Mouse (Mus musculus) stomach, embryonic 15.5 days (tissue): ENCODE measurements around the gene Def8. TPM values are rescaled to one million over a fixed set of nuclear protein-coding genes. Genes with fewer than 3 reads are reported as not detected.
A peak's percentile ranks its signal among the peaks of the same experiment; 100 is the strongest.
"Not testable (repeated sequence)": the region's sequence is repeated elsewhere in the genome, so short reads cannot be mapped to it uniquely, and the experiment has no call there.

Experiments used
- ATAC-seq: fragments of 200-750 bp; cut with Nextera tagmentation; 2 replicates; pipeline ENCODE4 v1.8.0; 2017; ENCODE audit warnings: low read depth, moderate number of reproducible peaks, moderate TSS enrichment; ENCODE audit not compliant: insufficient read depth, low FRiP score
- H3K27ac ChIP-seq: fragments of 300-500 bp; sonication (generic); 2 replicates; pipeline ENCODE4 v1.5.1; 2015; ENCODE audit warnings: mild to moderate bottlenecking, inconsistent platforms
- H3K27me3 ChIP-seq: fragments of 300-500 bp; sonication (generic); replicated peaks from 2 replicates; pipeline ENCODE4 v1.6.1; 2015; ENCODE audit warnings: inconsistent platforms
- H3K36me3 ChIP-seq: fragments of 300-500 bp; sonication (generic); 2 replicates; pipeline ENCODE4 v1.6.1; 2015; ENCODE audit warnings: inconsistent platforms
- H3K4me1 ChIP-seq: fragments of 300-500 bp; sonication (generic); 2 replicates; pipeline ENCODE4 v1.6.1; 2015; ENCODE audit warnings: inconsistent platforms
- H3K4me2 ChIP-seq: fragments of 300-500 bp; sonication (generic); 2 replicates; pipeline ENCODE4 v1.6.1; 2015; ENCODE audit warnings: mild to moderate bottlenecking, inconsistent platforms
- H3K4me3 ChIP-seq: fragments of 300-500 bp; sonication (generic); replicated peaks from 2 replicates; pipeline ENCODE4 v1.5.1; 2015; ENCODE audit warnings: inconsistent platforms
- H3K9ac ChIP-seq: fragments of 300-500 bp; sonication (generic); 2 replicates; pipeline ENCODE4 v1.6.1; 2015; ENCODE audit warnings: inconsistent platforms
- H3K9me3 ChIP-seq: fragments of 300-500 bp; sonication (generic); 2 replicates; pipeline ENCODE4 v1.6.1; 2016; ENCODE audit warnings: inconsistent platforms
- WGBS: fragments of 180-500 bp; shearing (Covaris S2); methylation state at CpG from one replicate; pipeline ENCODE4 v1.1.7; 2015; 5-methylcytosine and 5-hydroxymethylcytosine counted together
- polyA plus RNA-seq: library from polyadenylated mRNA; unstranded; fragments of >200 nt; fragmentation: Nextera tagmentation; extraction: Ambion mirVana; gene quantifications from 2 replicates; pipeline ENCODE4 v1.2.1, GENCODE M21; 2015

Def8 gene
- polyA plus RNA-seq, 1 experiment from 2014 or later, result 24.9 TPM

- H3K9ac ChIP-seq, H3K36me3 ChIP-seq, H3K4me2 ChIP-seq, H3K9me3 ChIP-seq, ATAC-seq, H3K4me3 ChIP-seq, H3K27ac ChIP-seq: not testable (repeated sequence)
- Histone ChIP-seq H3K4me1 (peaks cover 13% of the 10 kb centered on the region; the same call in 1 of the 2 replicates), H3K27me3 (peaks cover 39% of the 10 kb centered on the region)
- 76% methylated on average over 5 of the region's 5 CpGs for WGBS
Observed at GRCm38 (mm10) chr8:123414997-123415696, 8.2 kb upstream of the Def8 start.

DNA sequence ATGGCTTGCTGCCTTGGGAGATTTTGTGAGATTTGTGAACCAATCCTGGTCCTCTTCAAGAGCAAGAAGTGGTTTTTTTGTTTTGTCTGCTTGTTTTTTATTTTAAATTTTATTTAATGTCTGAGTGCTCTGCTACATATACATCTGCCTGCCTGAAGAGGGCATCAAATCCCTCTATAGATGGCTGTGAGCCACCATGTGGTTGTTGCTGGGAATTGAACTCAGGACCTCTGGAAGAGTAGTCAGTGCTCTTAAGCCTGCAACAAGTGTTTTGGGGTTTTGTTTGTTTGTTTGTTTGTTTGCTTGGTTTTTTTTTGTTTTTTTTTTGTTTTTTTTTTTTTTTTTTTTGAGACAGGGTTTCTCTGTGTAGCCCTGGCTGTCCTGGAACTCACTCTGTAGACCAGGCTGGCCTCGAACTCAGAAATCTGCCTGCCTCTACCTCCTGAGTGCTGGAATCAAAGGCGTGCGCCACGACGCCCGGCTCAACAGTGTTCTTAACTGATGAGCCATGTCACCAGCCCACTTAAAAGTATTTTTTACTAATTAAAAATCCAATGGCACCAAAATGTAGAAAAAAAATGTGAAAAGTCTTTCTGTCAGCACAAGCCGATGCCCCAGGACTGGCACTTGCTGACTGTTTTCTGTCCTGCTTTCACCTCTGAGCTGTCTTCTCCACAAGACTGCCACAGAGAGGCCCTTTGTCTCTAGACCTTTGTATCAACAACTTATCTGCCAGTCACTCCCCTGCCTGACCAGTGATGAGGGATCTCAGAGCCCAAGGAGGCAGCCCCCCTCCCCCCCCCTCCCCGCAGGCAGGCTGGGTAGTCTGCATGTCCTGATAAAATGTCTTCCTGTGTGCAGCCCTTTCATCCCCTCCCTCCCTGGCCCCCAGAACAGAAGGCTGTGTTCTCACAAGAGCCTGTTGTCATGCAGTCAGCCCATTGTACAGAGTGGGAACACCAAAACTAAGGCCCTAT lies 7.1 kb upstream of the Def8 start:
- Histone ChIP-seq H3K9ac (no peak overlapping the region), H3K4me1 (peaks cover 9% of the 10 kb centered on the region; the same call in 1 of the 2 replicates), H3K4me3 (no peak overlapping the region), H3K4me2 (no peak overlapping the region), H3K9me3 (no peaks in the 10 kb centered on the region), H3K36me3 (no peaks in the 10 kb centered on the region), H3K27me3 (peaks cover 27% of the 10 kb centered on the region), H3K27ac (no peak overlapping the region)
- WGBS, result 82% methylated on average over 8 of the region's 8 CpGs
- peak; percentile 27; the same call in 1 of the 2 replicates for ATAC-seq

DNA sequence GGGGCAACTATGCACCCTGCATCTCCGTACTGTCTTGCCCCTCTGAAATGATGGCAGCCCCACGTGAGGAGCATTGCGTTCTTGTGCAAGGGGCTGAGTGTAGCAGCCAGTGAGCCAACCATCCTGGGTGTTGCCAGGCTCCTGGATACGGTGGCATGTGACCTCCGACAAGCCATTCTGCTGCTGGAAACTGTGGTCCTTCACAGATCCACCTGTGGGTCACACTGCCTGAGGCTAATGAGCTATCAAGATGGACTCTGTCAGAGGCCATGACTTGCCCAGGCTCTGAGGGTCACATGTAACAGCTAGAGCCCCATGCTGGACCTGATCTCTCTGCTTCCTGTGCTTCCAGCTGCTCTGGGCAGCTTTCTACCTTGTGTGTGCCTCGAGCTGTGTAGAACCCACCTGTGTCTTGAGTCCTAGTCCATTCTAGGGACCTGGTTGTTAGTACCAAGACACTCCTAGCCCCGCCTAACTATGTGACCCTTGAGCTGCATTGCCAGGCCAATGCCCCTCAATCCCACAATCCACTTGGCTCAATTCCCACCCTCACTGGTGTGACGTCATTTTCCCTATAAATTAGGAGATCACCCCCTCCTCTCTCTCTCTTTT lies 6.3 kb upstream of the Def8 start:
- WGBS, result 72% methylated on average over 8 of the region's 8 CpGs
- no peak overlapping the region for H3K4me2 ChIP-seq
- no peak overlapping the region for H3K4me3 ChIP-seq
- no peak for ATAC-seq
- no peak overlapping the region for H3K9ac ChIP-seq
- peaks cover 20% of the 10 kb centered on the region for H3K27me3 ChIP-seq
- H3K4me1 ChIP-seq, result 0 out of 2 replicates have a peak, but pooled peaks cover under 1% of the 10 kb centered on the region
- no peaks in the 10 kb centered on the region for H3K36me3 ChIP-seq
- H3K9me3 ChIP-seq, result no peaks in the 10 kb centered on the region
- no peak overlapping the region for H3K27ac ChIP-seq

DNA sequence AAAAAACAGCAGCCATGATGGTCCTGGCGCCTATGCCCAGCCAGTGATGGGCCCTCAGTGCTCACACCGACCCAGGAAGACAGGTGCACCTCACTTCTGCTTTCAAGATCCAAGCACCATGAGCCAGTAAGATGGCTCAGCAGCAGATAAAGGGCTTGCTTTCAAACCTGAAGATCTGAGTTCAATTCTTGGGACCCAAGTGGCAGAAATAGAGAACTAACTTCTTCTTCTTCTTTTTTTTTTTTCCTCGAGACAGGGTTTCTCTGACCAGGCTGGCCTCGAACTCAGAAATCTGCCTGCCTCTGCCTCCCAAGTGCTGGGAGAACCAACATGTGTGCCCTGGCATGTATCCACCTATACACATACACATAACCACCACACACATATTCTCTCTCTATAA lies 3.6 kb upstream of the Def8 start:
- Histone ChIP-seq H3K4me2 (no peak overlapping the region), H3K36me3 (no peaks in the 10 kb centered on the region), H3K4me3 (no peak overlapping the region), H3K27ac (no peak overlapping the region), H3K4me1 (peaks cover 3% of the 10 kb centered on the region; the same call in 1 of the 2 replicates), H3K9me3 (no peaks in the 10 kb centered on the region), H3K9ac (no peak overlapping the region), H3K27me3 (no peaks in the 10 kb centered on the region)
- WGBS, result 79% methylated on average over 4 of the region's 4 CpGs
- ATAC-seq, result no peak

- no peak overlapping the region for H3K4me2 ChIP-seq
- peaks cover 3% of the 10 kb centered on the region; the same call in 1 of the 2 replicates for H3K4me1 ChIP-seq
- no peak overlapping the region for H3K4me3 ChIP-seq
- no peak overlapping the region for H3K9ac ChIP-seq
- H3K36me3 ChIP-seq, result no peaks in the 10 kb centered on the region
- ATAC-seq, result no peak
- 91% methylated on average over 34 of the region's 34 CpGs for WGBS
- no peaks in the 10 kb centered on the region for H3K9me3 ChIP-seq
- H3K27me3 ChIP-seq, result no peaks in the 10 kb centered on the region
- no peak overlapping the region for H3K27ac ChIP-seq
Observed at GRCm38 (mm10) chr8:123420525-123421281, 2.6 kb upstream of the Def8 start.

DNA sequence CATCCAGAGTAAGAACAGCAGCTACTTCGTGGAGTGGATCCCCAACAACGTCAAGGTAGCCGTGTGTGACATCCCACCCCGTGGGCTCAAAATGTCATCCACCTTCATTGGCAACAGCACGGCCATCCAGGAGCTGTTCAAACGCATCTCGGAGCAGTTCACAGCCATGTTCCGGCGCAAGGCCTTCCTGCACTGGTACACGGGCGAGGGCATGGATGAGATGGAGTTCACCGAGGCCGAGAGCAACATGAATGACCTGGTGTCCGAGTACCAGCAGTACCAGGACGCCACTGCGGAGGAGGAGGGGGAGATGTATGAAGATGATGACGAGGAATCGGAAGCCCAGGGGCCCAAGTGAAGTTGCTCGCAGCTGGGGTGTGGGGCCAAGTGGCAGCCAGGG lies 2.0 kb upstream of the Def8 start:
- H3K9me3 ChIP-seq, result no peaks in the 10 kb centered on the region
- H3K9ac ChIP-seq, result no peak overlapping the region
- ATAC-seq, result no peak
- 85% methylated on average over 19 of the region's 19 CpGs for WGBS
- H3K4me3 ChIP-seq, result no peak overlapping the region
- no peaks in the 10 kb centered on the region for H3K36me3 ChIP-seq
- H3K4me1 ChIP-seq, result peaks cover 3% of the 10 kb centered on the region; the same call in 1 of the 2 replicates
- no peak overlapping the region for H3K27ac ChIP-seq
- H3K4me2 ChIP-seq, result no peak overlapping the region
- no peaks in the 10 kb centered on the region for H3K27me3 ChIP-seq

DNA sequence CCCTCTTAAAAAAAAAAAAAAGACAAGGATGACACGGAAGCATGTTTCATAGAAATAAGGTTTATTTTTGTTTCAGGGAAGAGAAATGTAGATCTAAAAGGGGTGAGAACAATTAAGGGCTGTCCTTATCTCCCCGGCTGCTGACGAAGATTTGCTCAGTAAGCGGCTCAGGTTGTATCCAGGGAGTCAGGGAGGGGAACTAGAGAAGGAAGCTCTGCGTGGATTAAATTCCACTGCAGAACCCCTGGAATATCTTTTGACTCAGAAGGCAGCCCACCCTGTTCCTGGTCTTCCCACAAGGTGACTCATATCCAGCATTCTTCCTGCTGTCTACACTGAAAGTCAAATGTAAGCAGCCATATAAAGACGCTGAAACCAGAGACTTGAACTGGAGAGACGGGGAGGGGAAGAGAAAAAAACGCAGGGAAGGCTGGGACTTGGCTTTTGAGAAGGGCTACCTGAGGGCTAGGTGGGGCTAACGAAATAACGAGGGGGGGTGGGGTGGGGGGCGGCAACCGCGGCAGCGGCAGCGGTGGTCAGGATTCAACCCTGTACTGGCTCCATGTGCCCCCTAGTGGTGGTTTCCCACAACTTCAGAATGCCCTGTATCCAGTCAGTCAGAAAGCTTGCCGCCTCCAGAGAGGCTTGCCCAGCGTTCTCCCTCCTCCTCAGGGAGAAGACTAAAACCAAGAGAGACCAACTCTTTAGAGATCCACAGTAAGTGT lies 1.1 kb upstream of the Def8 start:
- H3K9me3 ChIP-seq, result peaks cover 6% of the 10 kb centered on the region; the same call in 1 of the 2 replicates
- WGBS, result 11% methylated on average over 17 of the region's 17 CpGs
- no peak overlapping the region for H3K9ac ChIP-seq
- H3K4me2 ChIP-seq, result peak overlapping the region; percentile 53
- H3K27ac ChIP-seq, result no peak overlapping the region
- H3K27me3 ChIP-seq, result no peaks in the 10 kb centered on the region
- peaks cover 3% of the 10 kb centered on the region; the same call in 1 of the 2 replicates for H3K4me1 ChIP-seq
- H3K4me3 ChIP-seq, result peak overlapping the region; percentile 23; the same call in 1 of the 2 replicates
- no peak for ATAC-seq
- H3K36me3 ChIP-seq, result no peaks in the 10 kb centered on the region

GRCm38 (mm10) chr8:123422781-123423159 lies 557 bp upstream of the Def8 start:
- no peaks in the 10 kb centered on the region for H3K36me3 ChIP-seq
- no peaks in the 10 kb centered on the region for H3K27me3 ChIP-seq
- WGBS, result 17% methylated on average over 3 of the region's 3 CpGs
- H3K4me3 ChIP-seq, result no peak overlapping the region
- H3K4me2 ChIP-seq, result peak overlapping the region; percentile 53
- peaks cover 3% of the 10 kb centered on the region; the same call in 1 of the 2 replicates for H3K4me1 ChIP-seq
- peaks cover 6% of the 10 kb centered on the region; the same call in 1 of the 2 replicates for H3K9me3 ChIP-seq
- H3K27ac ChIP-seq, result no peak overlapping the region
- ATAC-seq, result no peak
- no peak overlapping the region for H3K9ac ChIP-seq

GRCm38 (mm10) chr8:123426511-123427509 lies 3.5 kb downstream of the Def8 start:
- H3K36me3 ChIP-seq, result no peaks in the 10 kb centered on the region
- no peak overlapping the region for H3K4me3 ChIP-seq
- H3K9me3 ChIP-seq, result peaks cover 9% of the 10 kb centered on the region; the same call in 1 of the 2 replicates
- WGBS, result 96% methylated on average over 27 of the region's 27 CpGs
- H3K27me3 ChIP-seq, result no peaks in the 10 kb centered on the region
- H3K4me2 ChIP-seq, result no peak overlapping the region
- H3K9ac ChIP-seq, result no peak overlapping the region
- H3K4me1 ChIP-seq, result peaks cover 3% of the 10 kb centered on the region; the same call in 1 of the 2 replicates
- ATAC-seq, result no peak
- H3K27ac ChIP-seq, result no peak overlapping the region
